Mouse (Mus musculus) heart, postnatal 0 days (tissue): Measurements from ENCODE around the gene Gnptab.

Source experiments
- CTCF ChIP-seq: IDR thresholded peaks from 2 replicates; pipeline ENCODE4 v1.5.1; 2016; ENCODE audit warnings: antibody characterized with exemption, control low read depth, low read depth
- EP300 ChIP-seq: IDR thresholded peaks from 2 replicates; pipeline ENCODE4 v1.6.1; 2016; ENCODE audit warnings: antibody characterized with exemption, low read depth

DNA sequence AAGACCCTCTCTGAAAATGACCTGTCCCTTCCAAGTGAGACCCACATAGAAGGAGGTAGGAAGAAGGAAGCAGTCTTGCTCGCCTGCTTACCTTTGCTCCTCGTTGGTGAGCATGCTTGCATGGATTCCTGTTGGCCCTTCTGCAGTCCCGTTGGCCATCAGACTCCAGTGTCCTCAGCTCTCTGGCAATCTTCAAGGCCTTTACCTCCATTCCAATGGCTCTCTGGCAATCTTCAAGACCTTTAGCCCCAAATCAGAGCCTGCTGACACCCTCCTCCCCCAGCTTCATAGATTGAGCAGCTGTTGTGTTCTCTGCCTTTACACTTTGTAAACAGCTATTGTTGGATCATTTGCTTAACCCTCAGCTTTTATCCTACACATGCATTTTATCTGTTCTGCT, 14.7 kb upstream of the Gnptab start:
- TF ChIP-seq CTCF = no peak
- no peak for TF ChIP-seq EP300
